Mouse (Mus musculus) ovary, postnatal 14 days (tissue): Measurements from ENCODE around the gene Cd247.

Experiments
- DNase-seq: peaks from one replicate; pipeline ENCODE4 v3.0.0; 2022; ENCODE audit warnings: low spot score

The Cd247 gene

DNA sequence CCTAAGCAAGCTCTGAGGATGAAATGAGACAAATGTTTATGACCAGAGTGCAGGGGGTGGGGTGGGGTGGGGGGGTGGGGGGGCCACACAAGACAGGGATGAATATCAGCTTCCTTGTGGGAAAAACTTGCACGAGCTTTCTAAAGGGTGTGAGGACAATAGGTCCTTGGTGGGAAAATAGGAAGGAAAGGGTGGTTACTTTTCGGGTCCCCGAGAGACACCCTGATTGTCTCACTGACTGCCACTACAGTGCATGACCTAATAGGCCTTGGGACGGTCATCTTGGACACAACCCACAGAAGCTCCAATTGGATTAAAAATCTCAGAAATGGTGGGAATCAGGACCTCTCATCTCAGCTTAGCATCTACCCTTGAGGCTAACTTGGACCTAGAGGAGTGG lies 30.7 kb downstream of the Cd247 start:
- no peak for DNase-seq

DNA sequence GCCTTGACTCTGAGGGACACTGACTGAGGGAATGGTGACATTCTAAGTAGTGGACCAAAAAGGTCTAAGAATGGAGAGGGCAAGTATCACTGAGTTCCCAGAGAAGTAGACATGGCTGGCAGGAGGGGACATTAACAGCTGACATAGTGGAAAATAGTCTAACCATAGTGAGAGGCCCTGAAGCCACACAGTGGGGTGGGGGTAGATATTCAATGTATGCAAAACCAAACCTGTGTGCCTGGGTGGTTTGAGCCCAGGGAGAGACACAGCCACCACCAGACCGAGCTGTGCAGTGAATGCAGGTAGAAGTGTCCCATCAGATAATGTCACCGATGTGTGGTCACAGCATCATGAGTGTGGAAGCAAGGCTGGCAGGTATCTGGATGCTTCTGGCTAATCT lies 33.5 kb downstream of the Cd247 start:
- no peak for DNase-seq

- DNase-seq, result no peak
Measured at GRCm38 (mm10) chr1:165828173-165828572, 39.7 kb downstream of the Cd247 start.

- DNase-seq, result no peak
Measured at GRCm38 (mm10) chr1:165828615-165829014, 40.1 kb downstream of the Cd247 start.

DNA sequence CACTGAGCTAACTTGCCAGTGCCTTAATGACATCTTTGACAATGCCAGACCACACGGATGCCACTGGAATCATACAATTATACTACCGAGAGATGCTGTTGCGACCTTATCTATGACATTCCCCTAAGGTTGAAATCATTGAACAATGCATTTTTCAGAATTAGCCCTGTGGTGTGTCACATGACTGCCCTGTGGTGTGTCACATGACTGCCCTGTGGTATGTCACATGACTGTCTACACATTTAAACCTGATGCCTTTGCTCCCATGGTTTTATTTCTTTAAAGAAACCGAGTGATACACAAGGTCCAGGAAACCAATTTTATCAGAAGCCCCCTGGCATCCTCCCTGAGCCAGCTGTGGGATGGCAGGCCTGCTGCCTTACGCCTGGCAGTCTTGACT lies 41.4 kb downstream of the Cd247 start:
- DNase-seq, result no peak

- DNase-seq, result no peak
Measured at GRCm38 (mm10) chr1:165833244-165833643, 44.8 kb downstream of the Cd247 start.

DNA sequence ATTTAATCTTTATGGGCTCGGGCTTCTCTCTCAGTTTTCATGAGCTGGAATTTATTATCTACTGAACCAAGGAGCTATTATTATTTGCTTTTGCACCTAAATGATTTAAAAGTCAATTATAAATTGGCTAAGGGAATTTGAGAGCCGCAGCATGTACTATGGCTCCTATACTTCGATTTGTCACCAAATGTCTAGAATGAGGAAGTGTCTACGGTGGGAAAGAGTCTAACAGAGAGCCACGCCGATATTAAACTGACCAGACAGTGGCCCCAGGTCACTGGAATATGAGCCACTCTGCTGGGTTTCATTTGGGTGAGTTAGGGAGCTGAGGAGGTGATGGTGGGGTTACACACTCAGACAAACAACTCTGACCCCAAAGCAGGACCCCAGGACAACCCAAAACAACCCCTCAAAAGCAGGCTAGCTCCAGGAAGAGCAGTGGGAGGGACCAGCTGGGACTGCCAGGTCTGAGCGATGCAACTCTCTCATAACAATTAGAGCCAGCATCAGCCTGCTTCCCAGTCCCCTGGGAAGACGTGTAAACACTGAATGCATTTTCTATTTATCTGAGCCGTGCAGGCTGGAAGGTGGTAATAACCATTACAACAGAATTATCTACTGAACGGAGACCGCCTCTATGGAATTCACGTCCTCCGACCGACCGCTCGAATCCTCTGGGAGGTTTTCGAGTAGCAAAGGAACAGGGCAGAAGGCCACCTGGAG lies 45.6 kb downstream of the Cd247 start:
- DNase-seq, result no peak

- no peak for DNase-seq
Measured at GRCm38 (mm10) chr1:165834633-165834975, 46.1 kb downstream of the Cd247 start.

- no peak for DNase-seq
Measured at GRCm38 (mm10) chr1:165836461-165836860, 48.0 kb downstream of the Cd247 start.

GRCm38 (mm10) chr1:165837546-165837945 lies 49.1 kb downstream of the Cd247 start:
- no peak for DNase-seq

- DNase-seq, result no peak
Measured at GRCm38 (mm10) chr1:165839201-165839600, 50.7 kb downstream of the Cd247 start.

- no peak for DNase-seq
Measured at GRCm38 (mm10) chr1:165840548-165841230, 52.2 kb downstream of the Cd247 start.

GRCm38 (mm10) chr1:165842170-165842569 lies 53.7 kb downstream of the Cd247 start:
- DNase-seq, result no peak

DNA sequence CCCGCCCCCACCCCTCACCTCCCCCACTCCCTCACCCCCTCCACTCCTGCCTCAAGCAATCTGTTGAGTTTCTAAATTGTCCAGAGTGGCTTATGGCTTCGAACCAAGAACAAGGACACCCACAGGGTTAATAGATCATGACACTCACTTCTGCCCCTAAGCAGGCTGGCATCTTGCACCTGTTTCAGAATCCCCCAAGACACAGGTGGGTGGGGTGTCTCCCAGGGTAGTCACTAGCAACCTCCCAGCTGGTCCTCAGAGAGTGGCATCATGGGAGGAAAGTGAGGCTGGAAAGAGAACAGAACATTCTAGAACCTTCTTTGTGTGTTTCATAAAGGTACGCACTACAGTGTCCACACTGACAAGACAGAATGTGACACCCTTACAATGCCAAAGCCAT lies 55.1 kb downstream of the Cd247 start:
- DNase-seq, result no peak

- DNase-seq, result no peak
Measured at GRCm38 (mm10) chr1:165844466-165844951, 56.0 kb downstream of the Cd247 start.

- DNase-seq, result no peak
Measured at GRCm38 (mm10) chr1:165844956-165845355, 56.5 kb downstream of the Cd247 start.

GRCm38 (mm10) chr1:165845366-165845765 lies 56.9 kb downstream of the Cd247 start:
- no peak for DNase-seq

GRCm38 (mm10) chr1:165848417-165848816 lies 59.9 kb downstream of the Cd247 start:
- no peak for DNase-seq

GRCm38 (mm10) chr1:165848881-165849280 lies 60.4 kb downstream of the Cd247 start:
- DNase-seq, result no peak

DNA sequence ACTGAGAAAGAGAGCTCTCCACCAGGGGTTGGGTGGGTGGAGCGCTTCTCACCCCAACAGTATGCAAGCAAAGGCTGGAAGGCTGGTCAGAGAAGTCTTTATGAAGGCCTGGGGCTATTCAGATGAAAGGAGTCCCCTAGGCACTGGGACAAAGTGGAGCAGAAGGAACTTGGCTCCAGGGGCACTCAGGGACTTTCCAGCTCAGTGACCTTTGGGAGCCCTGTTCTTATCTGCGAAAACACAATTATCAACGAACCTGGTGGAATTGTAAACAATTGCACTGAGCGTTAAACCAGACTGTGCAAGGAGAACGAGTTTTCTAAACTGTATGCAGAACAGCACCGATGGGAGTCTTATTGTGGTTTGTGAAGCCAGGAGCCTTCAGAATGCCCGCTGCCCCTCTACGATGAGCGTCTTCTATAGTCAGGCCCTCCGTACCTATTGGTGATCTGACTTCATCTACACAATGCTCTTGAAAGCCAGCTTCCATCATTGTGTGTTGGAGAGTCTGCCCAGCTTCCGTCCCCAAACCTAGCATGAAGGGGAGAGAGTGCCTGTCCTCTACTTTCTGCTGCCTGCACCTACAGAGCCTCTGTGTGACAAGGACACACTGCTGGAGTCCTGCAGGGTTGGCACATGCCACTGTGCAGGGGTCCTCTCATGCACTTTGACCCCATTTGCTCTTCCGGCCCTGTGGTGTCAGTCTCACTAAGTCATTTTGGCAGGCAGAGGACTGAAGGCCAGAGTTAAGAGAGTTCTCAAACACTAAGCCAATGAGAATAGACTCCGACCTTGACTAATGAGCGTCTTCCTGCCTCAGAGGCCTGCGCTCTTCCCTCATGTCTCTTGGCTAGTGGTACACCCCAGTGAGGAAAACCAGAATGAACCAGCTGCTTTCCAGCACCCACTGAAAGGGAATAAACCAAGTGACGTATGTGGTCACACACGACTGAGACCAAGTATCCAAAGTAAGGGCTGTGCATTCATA lies 61.3 kb downstream of the Cd247 start:
- no peak for DNase-seq

GRCm38 (mm10) chr1:165852131-165852530 lies 63.6 kb downstream of the Cd247 start:
- DNase-seq, result no peak

GRCm38 (mm10) chr1:165853131-165853721 lies 64.7 kb downstream of the Cd247 start:
- no peak for DNase-seq
